Mouse (Mus musculus) forebrain, embryonic 10.5 days (tissue): ENCODE results near the gene Ephx3. TPM values are rescaled to one million over a fixed set of nuclear protein-coding genes. Genes with fewer than 3 reads are reported as not detected.

Experiments used
- polyA plus RNA-seq: library from polyadenylated mRNA; unstranded; fragments of >200 nt; fragmentation: Nextera tagmentation; extraction: Ambion mirVana; gene quantifications from 2 replicates; pipeline ENCODE4 v1.2.1, GENCODE M21; 2016

Gene Ephx3
- polyA plus RNA-seq, 1 experiment from 2014 or later, result 0.20 TPM

Other genes with a start within 250 kb of the Ephx3 start
- 107 and 109 TPM in 2 replicates for gene Rrp1b, start 153.4 kb downstream of the Ephx3 start, polyA plus RNA-seq
- gene Hsf2bp, start 153.2 kb downstream of the Ephx3 start, polyA plus RNA-seq, result 0.38 and 0.52 TPM in 2 replicates
- 24.4 and 25.7 TPM in 2 replicates for gene Notch3, start 22.7 kb downstream of the Ephx3 start, polyA plus RNA-seq
- gene Brd4, start 95.2 kb upstream of the Ephx3 start, polyA plus RNA-seq, result 112 and 113 TPM in 2 replicates
- gene Akap8, start 131.7 kb upstream of the Ephx3 start, polyA plus RNA-seq, result 144 and 147 TPM in 2 replicates
- 79.0 and 79.9 TPM in 2 replicates for gene Akap8l, start 161.1 kb upstream of the Ephx3 start, polyA plus RNA-seq
- 24.9 and 25.9 TPM in 2 replicates for gene Wiz, start 199.9 kb upstream of the Ephx3 start, polyA plus RNA-seq
- gene Rasal3, start 214.0 kb upstream of the Ephx3 start, polyA plus RNA-seq, result 0.50 and 0.52 TPM in 2 replicates
- 0.07 TPM in 1 of 2 replicates, not detected in the other for gene Pglyrp2, start 234.6 kb upstream of the Ephx3 start, polyA plus RNA-seq